Mouse (Mus musculus) forelimb bud, embryonic 11.5 days (tissue): ENCODE measurements around the gene Zic3.

Experiments
- DNase-seq: peaks from one replicate; pipeline ENCODE4 v3.0.0-alpha.2; 2012; ENCODE audit warnings: low read depth, low spot score

Gene Zic3

GRCm38 (mm10) chrX:58022400-58022799, at the start of gene Zic3:
Zic3 (plus strand) TSS chrX:58022700.
- no peak for DNase-seq

- no peak for DNase-seq
Measured at GRCm38 (mm10) chrX:57982351-57982750, 40.1 kb upstream of the Zic3 start.

GRCm38 (mm10) chrX:57987455-57988109, 34.9 kb upstream of the Zic3 start:
- no peak for DNase-seq

DNA sequence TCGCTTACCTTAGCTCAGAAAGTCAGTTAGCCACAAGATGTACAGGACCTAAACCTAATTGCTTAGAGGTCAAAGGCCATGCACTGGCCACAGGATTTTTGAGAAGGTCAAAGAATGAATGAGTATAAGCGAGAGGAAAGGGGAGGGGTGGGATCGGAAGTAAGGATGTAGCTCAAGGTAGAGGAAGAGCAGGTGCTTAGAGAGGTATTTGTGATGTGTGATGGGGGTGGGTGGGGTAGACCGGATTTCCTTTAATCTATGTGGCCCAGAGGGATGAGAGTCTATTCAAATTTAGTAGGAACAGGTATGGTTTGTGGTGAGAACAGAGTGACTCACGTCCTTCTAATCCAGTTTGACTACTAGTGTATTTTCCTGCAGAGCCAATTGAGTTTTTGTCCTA, 9.1 kb upstream of the Zic3 start:
- DNase-seq, result no peak

GRCm38 (mm10) chrX:58014093-58014492, 8.4 kb upstream of the Zic3 start:
- no peak for DNase-seq

DNA sequence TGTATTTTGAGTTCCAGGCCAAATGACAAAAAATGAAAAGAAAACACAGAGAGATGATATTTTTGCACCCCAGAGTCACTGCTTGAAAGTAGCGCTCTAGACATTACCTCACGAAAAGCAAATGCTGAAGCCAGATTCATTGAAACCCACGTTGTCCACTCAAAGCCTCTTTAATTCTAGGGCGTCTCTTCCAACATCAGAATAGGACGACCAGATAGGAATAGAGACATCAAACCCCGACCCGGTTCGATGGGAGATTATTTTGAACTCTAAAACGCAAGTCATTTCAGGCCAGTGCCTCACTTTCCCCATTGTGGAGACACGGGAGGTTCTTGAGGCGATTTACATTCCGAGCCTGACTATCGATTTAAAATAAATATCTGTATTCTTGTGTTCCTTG, 7.7 kb upstream of the Zic3 start:
- DNase-seq, result no peak

GRCm38 (mm10) chrX:58015336-58015945, 7.1 kb upstream of the Zic3 start:
- no peak for DNase-seq

- DNase-seq, result no peak
Measured at GRCm38 (mm10) chrX:58018720-58019119, 3.8 kb upstream of the Zic3 start.

DNA sequence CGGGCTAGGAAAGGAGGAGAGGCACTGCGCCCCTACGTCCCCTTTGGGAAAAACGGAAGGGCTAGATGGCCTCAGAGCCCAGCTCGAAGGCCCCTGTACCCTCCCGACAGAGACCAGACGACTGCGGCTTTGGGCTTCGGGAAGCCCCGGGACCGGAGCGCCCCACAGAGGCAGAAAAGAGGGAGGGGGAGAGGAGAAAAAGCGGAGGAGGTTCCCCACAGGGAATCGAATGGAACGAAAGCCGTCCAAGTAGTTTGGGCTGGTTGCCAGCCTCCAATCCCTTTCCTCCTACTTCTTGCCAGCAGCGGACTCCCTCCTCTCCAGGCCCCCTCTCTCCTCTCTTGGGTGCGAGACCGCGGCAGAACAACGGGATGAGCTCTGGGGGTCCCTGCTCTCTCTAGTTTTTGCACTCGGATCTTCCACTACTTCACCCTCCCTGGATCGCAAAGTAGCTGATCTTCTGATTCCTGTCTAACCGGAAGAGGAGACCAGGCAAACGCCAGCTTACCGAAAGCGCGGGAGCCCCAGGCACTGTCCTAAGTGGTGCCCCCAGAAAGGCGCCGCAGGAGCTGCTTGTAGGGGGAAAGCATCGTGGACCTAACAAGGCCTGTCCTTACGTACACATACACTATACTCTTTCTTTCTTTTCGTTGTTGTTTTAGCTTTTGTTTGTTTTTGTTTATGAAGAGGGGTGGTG, 3.1 kb upstream of the Zic3 start:
- DNase-seq, result no peak

DNA sequence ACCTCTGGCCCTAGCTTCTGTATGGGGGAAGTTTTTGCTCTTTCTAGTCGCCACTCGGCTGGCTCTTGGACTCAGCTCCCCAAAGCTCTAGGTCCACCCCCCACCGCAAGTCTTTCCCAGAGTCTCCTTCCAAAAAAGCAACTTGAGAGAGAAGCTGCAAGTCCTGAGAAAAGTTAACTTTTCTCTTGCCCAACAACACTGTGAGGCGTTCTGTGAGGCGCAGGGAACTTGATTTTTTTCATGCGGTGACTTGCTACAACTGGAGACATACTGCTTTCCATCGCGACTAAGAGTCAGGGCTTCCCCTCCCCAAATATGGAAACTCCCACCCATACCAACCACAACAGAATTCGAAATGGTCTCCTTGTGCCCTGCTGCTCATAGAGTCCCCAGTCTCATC, 5.1 kb downstream of the Zic3 start:
- no peak for DNase-seq

DNA sequence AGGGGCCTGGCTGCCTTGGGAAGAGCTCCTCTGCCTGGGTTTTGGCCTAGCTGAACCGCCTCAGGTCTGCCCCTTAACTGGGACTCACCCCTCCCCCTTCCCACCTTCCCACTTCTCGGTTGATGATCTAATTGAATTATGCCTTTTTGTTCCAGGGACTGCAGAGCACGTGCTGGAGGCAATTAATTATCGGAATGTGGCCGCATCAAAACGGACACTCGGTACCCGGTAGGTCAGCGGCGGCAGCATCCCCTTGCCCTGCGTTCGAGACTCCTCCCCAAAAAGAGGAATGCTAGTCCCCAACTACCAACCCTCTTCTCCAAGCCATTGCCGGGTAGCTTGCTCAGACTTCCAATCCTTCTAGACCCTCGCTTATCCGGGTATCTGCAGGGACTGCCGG, 5.6 kb downstream of the Zic3 start:
- no peak for DNase-seq

DNA sequence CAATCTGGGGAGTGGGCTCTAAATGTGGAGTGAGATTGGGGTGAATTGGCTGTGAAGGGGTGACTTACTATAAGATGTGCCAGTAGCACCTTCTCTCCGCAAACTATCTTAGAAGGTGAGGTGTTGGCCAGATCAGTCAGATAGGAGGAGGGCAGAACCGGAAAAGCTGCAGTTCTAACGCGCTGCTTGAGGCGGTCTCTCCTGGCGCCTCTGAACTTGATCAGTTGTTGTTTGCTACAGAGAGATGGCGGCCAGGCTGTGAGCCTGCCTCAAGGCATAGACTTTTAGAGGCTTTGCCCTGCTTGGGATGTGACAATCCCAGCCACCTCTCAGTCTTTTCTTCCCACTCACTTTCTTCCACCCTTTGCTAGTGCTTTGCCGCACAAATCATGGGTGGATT, 6.4 kb downstream of the Zic3 start:
- DNase-seq, result no peak

DNA sequence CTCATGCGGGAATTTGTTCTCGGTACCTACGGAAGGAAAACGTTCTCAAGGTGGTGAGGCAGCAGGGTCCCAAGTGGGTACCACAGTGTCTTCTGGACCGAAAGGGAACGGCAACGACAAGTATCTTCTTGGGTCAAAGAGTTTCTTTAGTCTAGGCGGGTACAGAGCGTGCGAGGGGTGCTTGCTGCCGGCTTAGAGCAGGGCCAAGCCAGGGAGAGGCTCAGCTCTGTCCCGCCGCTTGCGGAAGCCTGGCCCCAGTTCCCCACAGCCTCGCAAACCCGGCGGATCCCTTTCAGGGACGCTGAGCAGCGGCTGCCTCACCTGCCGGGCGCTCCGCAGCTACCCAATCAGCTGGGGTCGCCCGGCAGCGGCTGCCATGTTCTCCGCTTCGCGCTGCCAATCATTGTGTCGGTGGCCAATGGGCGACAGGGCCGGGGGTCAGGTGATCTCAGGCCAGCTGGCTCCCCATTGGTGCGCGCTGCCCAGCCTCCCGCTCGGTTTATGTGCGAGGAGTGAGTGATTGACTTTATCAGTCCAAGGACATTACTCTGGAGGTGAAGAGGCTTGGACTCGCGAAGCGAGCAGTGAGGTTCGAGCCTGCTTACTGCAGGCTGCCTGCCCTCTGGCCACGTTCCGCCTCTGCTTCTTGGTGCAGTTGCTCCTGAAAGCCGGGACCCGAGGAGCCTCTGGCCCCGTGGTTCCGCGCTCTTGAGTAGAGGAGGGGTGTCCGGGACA, 7.8 kb downstream of the Zic3 start:
- DNase-seq, result peak; percentile 74

DNA sequence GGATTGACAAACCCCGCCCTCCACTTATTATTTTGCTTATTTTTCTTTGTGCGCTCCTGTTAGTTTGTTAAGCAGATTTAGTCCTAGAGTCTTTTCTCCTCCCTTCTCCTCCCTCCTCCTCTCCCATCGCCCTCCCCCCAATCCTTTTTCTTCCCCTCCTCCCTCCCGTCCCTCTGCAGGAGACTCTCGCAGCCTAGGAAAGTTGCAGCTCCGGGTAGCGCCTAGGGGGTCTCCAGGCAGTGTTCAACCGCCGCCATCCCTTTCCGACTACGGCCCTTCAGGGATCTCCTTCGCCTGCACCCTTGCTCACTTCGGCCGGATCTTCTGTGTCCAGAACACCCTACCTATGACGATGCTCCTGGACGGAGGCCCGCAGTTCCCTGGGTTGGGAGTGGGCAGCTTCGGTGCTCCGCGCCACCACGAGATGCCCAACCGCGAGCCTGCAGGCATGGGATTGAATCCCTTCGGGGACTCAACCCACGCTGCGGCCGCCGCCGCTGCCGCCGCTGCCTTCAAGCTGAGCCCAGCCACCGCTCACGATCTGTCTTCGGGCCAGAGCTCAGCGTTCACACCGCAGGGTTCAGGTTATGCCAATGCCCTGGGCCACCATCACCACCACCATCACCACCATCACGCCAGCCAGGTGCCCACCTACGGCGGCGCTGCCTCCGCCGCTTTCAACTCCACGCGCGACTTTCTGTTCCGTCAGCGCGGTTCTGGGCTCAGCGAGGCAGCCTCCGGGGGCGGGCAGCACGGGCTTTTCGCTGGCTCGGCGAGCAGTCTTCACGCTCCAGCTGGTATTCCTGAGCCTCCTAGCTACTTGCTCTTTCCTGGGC, 8.6 kb downstream of the Zic3 start:
- DNase-seq, result no peak

- DNase-seq, result no peak
Measured at GRCm38 (mm10) chrX:58031671-58032605, 9.4 kb downstream of the Zic3 start.

GRCm38 (mm10) chrX:58032622-58033021, 10.1 kb downstream of the Zic3 start:
- no peak for DNase-seq

GRCm38 (mm10) chrX:58033521-58033920, 11.0 kb downstream of the Zic3 start:
- no peak for DNase-seq

- DNase-seq, result peak; percentile 56
Measured at GRCm38 (mm10) chrX:58038061-58039007, 15.8 kb downstream of the Zic3 start.

DNA sequence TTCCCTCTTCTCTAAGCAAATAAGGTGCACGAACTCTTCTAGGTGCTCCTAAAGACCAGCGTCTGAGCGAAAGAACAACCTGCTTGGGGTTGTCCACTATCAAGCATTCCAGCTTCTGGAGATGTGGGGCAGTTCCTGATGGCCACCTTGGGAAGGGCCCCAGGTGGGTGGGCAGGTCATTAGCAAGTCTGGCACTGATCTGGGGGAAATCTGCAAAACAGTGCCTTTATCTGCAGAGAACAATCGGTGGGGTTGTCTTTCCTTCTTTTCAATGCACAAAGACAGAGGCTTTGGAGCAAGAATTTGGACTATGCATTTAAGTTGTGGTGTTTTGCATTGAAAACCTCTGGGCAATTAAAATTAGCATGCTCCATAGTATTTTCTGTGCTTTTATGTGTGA, 17.2 kb downstream of the Zic3 start:
- DNase-seq, result no peak
